Mouse (Mus musculus): ENCODE data around the gene Cct6b.

DNA sequence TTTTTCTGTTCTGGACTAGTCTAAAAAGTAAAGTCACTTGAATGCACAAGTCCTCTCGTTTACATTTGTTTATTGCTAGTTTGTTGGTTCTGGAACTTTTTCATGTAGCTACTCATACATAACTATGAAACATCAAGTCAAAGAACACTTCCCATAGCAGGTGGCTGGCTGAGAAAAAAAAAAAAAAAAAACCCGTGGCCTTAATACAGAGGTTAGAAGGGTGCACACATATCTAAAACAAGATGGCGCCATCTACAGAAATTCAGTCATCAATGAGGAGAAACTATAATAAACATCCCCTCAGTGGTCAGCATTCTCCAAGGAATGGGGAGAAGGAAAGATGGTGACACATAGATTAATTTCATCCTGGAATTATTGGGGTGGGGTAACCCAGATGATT is 43.2 kb upstream of the Cct6b start:
- TF ChIP-seq CTCF (IDR thresholded peaks at IDR 0.05; ENCODE audit: control insufficient read depth, insufficient read depth, insufficient replicate concordance, low read depth, low read length) (no peak), POLR2A (IDR thresholded peaks at IDR 0.05; ENCODE audit: control insufficient read depth, low read depth, low read length) (no peak)
